Mouse (Mus musculus) bone marrow, adult 2 months (tissue): ENCODE measurements around the gene 1700003E16Rik.

ENCODE experiments used
- CTCF ChIP-seq: fragments of 200-500 bp; IDR thresholded peaks from 2 replicates; pipeline ENCODE4 v1.5.1; 2011; ENCODE audit warnings: low read length, control low read depth; ENCODE audit not compliant: control insufficient read depth, insufficient read depth
- POLR2A ChIP-seq: fragments of 200-500 bp; IDR thresholded peaks from 2 replicates; pipeline ENCODE4 v1.6.1; 2011; ENCODE audit warnings: low read depth, mild to moderate bottlenecking, control low read depth, low read length, borderline replicate concordance; ENCODE audit not compliant: control insufficient read depth

- TF ChIP-seq POLR2A (no peak), CTCF (no peak)
Observed at GRCm38 (mm10) chr6:83119734-83120051, 36.5 kb upstream of the 1700003E16Rik start.
